Mouse (Mus musculus): ENCODE measurements around the gene Commd1.

Gene Commd1

GRCm38 (mm10) chr11:22990393-22991126 lies 8.4 kb upstream of the Commd1 start, which contains the start of gene Cct4:
Gene Cct4 (plus strand): TSS chr11:22990519.
- DNase-seq (ENCODE audit: low spot score in 2 of 2): peak; percentile 91 to 95

- no peak for DNase-seq (ENCODE audit: low spot score in 2 of 2)
Measured at GRCm38 (mm10) chr11:22989786-22990185, 7.6 kb upstream of the Commd1 start.

DNA sequence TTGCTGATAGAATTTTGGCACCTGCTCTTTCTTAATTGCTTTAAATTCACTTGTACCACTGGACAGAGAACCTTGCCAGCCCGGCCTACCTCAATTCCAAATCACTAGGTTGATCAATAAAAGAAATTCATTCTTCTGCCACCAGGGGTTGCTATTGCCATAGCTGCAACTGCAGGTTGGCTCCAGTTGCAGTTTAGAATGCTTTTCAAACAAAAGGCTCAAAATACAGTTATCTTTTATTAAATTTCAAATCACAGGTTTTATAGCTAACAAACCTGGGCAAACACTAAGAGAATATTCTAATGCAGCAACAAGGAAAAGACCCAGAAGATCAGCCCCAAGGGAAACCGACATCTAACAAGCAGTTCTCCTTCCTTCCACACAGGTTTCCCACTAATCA lies 5.2 kb upstream of the Commd1 start:
- peak; percentile 32 to 66 for DNase-seq (ENCODE audit: low spot score in 2 of 2)

- no peak for DNase-seq (ENCODE audit: low spot score in 2 of 2)
Measured at GRCm38 (mm10) chr11:22985510-22985909, 3.3 kb upstream of the Commd1 start.

DNA sequence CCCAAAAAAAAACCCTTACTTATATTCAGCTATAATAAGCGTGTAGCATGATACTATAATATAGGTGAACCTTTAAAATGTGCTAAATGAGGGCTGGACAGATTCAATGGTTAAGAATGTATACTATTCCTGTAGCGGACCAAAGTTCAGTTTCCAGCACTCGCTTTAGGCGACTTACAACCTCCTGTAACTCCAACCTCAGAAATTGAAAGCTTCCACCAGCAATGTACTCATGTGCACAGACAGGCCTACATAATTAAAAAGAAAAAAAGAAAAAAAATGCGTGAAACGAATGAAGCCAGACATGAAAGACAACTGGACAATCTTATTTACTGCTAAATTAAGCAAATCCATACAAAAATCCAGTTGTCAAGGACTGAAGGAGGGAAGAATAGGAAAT lies 664 bp upstream of the Commd1 start:
- DNase-seq (ENCODE audit: low spot score in 2 of 2): no peak

- DNase-seq (ENCODE audit: low spot score in 2 of 2): peak; percentile 28 to 69
Measured at GRCm38 (mm10) chr11:22981543-22981950, 635 bp downstream of the Commd1 start.

- DNase-seq (ENCODE audit: low spot score in 2 of 2): no peak
Measured at GRCm38 (mm10) chr11:22981041-22981440, 1.1 kb downstream of the Commd1 start.

GRCm38 (mm10) chr11:22979221-22979620 lies 3.0 kb downstream of the Commd1 start:
- DNase-seq (ENCODE audit: low spot score in 2 of 2): no peak

DNA sequence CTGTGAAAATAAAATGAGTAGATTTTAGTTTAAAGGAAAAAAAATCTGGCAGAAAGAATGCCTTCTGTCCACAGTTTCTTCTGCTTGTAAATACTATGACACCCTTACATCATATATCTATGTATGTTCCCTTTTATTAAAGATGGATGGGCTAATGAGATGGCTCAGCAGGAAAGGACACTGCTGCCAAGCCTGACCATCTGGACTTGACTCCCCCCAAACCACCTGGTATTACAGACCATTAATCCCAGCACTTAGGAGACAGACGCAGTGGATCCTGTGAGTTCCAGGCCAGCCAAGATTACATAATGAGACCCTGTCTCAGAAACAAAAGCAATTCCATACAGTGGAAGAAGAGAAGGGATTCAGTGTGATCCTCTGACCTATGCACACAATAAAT lies 3.5 kb downstream of the Commd1 start:
- no peak for DNase-seq (ENCODE audit: low spot score in 2 of 2)

- peak in 1 of 2 experiments; percentile 61 for DNase-seq (ENCODE audit: low spot score in 2 of 2)
Measured at GRCm38 (mm10) chr11:22978215-22978614, 4.0 kb downstream of the Commd1 start.

- DNase-seq (ENCODE audit: low spot score in 2 of 2): no peak
Measured at GRCm38 (mm10) chr11:22973599-22973998, 8.6 kb downstream of the Commd1 start.

GRCm38 (mm10) chr11:22972746-22973526 lies 9.2 kb downstream of the Commd1 start:
- DNase-seq (ENCODE audit: low spot score in 2 of 2): peak; percentile 84 to 92

DNA sequence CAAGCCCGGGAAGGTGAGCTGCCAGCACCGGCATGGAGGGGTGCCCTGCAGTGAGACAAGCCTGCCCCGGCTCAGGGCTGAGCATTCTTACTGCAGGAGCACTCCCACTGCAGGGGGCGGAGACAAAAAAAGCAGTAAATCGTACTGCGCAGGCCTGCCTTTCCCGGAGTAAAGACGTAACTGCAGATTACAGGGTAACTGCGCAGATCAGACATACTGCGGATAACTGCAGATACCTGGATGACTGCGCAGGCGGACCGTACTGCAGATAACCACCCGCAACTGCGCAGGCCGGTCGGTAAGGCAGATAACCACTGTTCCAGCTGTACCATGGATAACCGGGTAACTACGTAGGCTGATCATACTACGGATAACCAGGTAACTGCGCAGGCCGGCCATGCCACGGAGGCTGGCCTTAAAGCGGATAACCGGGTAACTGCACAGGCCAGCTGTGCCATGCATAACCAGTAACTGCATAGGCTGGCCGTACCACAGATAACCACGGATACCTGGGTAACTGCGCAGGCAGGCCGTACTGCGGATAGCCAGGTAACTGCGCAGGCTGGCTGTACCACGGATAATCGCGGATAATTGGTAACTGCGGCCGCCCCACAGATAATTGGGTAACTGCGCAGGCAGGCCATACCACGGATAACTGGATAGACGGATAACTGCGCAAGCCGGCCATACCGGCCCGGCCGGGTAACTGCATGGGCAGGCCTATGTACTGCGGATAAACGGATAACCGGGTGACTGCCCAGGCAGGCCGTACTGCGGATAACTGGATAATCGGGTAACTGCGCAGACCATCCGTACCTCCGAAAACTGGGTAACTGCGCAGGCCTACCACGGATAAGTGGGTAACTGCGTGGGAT lies 10.1 kb downstream of the Commd1 start, which contains the start of gene Zrsr1:
Zrsr1 (plus strand) TSS at position 171 of the 875 bp plus-strand sequence.
- peak; percentile 65 to 76 for DNase-seq (ENCODE audit: low spot score in 2 of 2)

DNA sequence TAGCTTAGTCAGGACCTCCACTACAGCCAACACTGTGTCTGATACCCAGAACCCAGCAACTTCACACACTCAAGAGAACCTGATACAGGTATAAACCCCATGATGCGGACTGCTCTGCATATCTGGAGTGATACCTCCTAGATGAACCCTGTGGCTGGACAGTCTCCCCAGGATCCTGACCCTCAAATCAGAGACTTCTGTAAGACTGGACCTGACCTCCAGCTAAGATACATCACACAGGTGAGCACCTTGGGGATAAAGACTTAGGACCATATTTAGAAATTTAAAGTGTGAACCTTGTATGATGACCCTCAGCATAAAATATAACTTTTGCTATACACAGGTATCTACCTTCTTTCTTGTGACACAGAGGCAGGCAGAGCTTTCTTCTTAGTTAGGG lies 11.6 kb downstream of the Commd1 start:
- no peak for DNase-seq (ENCODE audit: low spot score in 2 of 2)

DNA sequence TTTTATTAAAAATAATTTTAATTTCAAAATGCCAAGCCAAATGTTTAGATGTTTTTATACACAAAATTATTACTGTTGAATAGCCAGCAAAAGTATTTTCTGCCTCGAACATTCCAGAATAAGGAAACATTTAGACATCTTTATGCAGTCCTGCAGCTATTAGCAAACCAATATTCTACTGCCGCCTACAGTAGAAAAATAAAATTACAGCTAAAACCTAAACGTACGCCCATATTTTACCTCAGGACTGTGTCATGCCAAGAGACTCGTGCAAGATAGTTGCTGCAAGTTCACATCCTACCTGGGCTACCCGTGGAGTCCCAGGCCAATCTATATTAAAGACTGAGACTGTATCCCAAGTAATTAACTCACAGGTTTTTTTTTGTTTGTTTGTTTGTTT lies 12.7 kb downstream of the Commd1 start:
- no peak for DNase-seq (ENCODE audit: low spot score in 2 of 2)

GRCm38 (mm10) chr11:22965503-22965902 lies 16.7 kb downstream of the Commd1 start:
- DNase-seq (ENCODE audit: low spot score in 2 of 2): no peak

DNA sequence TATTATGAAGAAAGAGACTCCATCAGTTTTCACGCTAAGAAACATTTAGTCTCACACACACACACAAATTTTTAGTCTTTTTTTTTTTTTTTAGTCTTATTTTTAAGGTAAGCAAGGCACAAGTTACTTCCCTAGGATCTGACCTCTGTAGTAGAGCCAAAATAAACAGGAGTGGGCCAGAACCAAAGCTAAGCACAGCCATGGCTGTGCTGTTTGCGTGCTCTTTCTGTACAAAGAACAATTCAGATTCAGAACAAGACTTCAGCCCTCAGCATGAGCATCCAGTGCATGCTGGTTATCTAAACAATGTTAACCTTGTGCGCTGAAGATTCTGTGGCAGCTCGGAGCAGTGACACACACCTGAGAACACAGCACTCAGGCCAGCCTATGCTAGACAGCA lies 17.8 kb downstream of the Commd1 start:
- DNase-seq (ENCODE audit: low spot score in 2 of 2): no peak

DNA sequence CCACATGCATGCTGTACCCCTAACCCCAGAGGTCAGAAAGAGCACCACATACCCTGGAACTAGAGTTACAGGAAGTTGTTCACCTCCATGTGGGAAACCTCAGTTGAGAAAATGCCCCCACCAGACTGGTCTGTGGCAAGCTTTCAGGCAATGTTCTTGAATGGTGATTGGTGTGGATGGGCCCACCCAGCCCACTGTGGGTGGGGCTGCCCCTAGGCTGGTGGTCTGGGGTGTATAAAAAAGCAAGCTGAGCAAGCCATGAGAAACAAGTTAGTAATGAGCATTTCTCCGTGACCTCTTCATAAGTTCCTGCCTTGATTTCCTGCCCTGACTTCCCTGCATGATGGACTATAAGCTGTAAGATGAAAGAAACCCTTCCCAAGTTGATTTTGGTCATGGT lies 20.1 kb downstream of the Commd1 start:
- no peak for DNase-seq (ENCODE audit: low spot score in 2 of 2)

- no peak for DNase-seq (ENCODE audit: low spot score in 2 of 2)
Measured at GRCm38 (mm10) chr11:22957791-22958374, 24.3 kb downstream of the Commd1 start.

GRCm38 (mm10) chr11:22956830-22957229 lies 25.4 kb downstream of the Commd1 start:
- peak; percentile 64 to 80 for DNase-seq (ENCODE audit: low spot score in 2 of 2)

DNA sequence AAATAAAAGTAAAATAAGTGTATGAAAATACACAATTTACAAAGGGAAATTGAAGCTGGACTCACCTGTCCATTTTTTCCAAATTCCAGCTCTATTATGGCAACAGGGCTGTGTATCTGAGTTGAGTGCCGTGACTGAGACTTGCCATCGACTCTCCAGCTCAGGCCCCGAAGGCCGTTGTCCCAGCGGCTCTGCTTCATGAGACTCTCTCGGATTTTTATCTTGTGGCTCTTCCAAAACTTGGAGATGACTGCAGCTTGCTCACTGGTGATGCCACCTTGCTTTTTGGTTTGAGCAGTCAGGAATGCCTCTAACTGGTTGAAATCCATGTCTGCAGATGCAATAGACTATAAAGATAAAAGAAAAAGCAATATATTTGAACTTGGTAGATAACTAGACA lies 25.8 kb downstream of the Commd1 start:
- DNase-seq (ENCODE audit: low spot score in 2 of 2): no peak

GRCm38 (mm10) chr11:22952668-22953067 lies 29.5 kb downstream of the Commd1 start:
- no peak for DNase-seq (ENCODE audit: low spot score in 2 of 2)
